Mouse (Mus musculus): ENCODE results near the gene Gabbr2.

GRCm38 (mm10) chr4:46742601-46743000 lies 249.1 kb downstream of the Gabbr2 start:
- TF ChIP-seq CTCF (IDR thresholded peaks at IDR 0.05; ENCODE audit: control insufficient read depth, insufficient read depth, insufficient replicate concordance, low read depth, low read length), result no peak
- no peak for TF ChIP-seq POLR2A (IDR thresholded peaks at IDR 0.05; ENCODE audit: control insufficient read depth, low read depth, low read length)

Data from testis, adult 2 months (tissue).